Mouse (Mus musculus) intestine, postnatal 0 days (tissue): Measurements from ENCODE around the gene Pip4p1. TPM values are rescaled to one million over a fixed set of nuclear protein-coding genes. Genes with fewer than 3 reads are reported as not detected.
"Not testable (repeated sequence)": the region's sequence is repeated elsewhere in the genome, so short reads cannot be mapped to it uniquely, and the experiment has no call there.

ENCODE experiments used
- ATAC-seq: fragments of 200-750 bp; cut with Nextera tagmentation; 2 replicates; pipeline ENCODE4 v1.8.0; 2017; ENCODE audit warnings: mild to moderate bottlenecking, moderate TSS enrichment, moderate library complexity
- H3K27ac ChIP-seq: fragments of 300-500 bp; sonication (generic); 2 replicates; pipeline ENCODE4 v1.5.1; 2014; ENCODE audit warnings: mild to moderate bottlenecking, low read depth, low read length, moderate library complexity
- H3K27me3 ChIP-seq: fragments of 300-500 bp; sonication (generic); replicated peaks from 2 replicates; pipeline ENCODE4 v1.6.1; 2014; ENCODE audit warnings: low read length, mixed read lengths; ENCODE audit not compliant: control insufficient read depth, insufficient read depth
- H3K36me3 ChIP-seq: fragments of 300-500 bp; sonication (generic); 2 replicates; pipeline ENCODE4 v1.6.1; 2014; ENCODE audit warnings: mild to moderate bottlenecking, moderate library complexity; ENCODE audit not compliant: control insufficient read depth, insufficient read depth
- H3K4me1 ChIP-seq: fragments of 300-500 bp; sonication (generic); replicated peaks from 2 replicates; pipeline ENCODE4 v1.6.1; 2014; ENCODE audit warnings: antibody characterized with exemption, low read length, mixed read lengths; ENCODE audit not compliant: control insufficient read depth, insufficient read depth
- H3K4me2 ChIP-seq: fragments of 300-500 bp; sonication (generic); replicated peaks from 2 replicates; pipeline ENCODE4 v1.6.1; 2014; ENCODE audit warnings: low read depth, mild to moderate bottlenecking, moderate library complexity
- H3K4me3 ChIP-seq: fragments of 300-500 bp; sonication (generic); 2 replicates; pipeline ENCODE4 v1.5.1; 2014; ENCODE audit warnings: low read depth, low read length
- H3K9ac ChIP-seq: fragments of 300-500 bp; sonication (generic); 2 replicates; pipeline ENCODE4 v1.6.1; 2014; ENCODE audit warnings: mild to moderate bottlenecking, low read depth, low read length
- H3K9me3 ChIP-seq: fragments of 300-500 bp; sonication (generic); 2 replicates; pipeline ENCODE4 v1.6.1; 2016; ENCODE audit warnings: mixed run types; ENCODE audit not compliant: control insufficient read depth
- CTCF ChIP-seq: sonication (generic); IDR thresholded peaks from 2 replicates; pipeline ENCODE4 v1.5.1; 2016; ENCODE audit warnings: low read depth, mild to moderate bottlenecking, control low read depth, antibody characterized with exemption, moderate library complexity
- WGBS: fragments of 180-500 bp; shearing (Covaris S2); extraction: QIAGEN DNeasy Blood & Tissue Kit; methylation state at CpG from one replicate; pipeline ENCODE4 v1.1.7; 2014; 5-methylcytosine and 5-hydroxymethylcytosine counted together
- polyA plus RNA-seq: library from polyadenylated mRNA; unstranded; fragments of >200 nt; fragmentation: Nextera tagmentation; extraction: Ambion mirVana; gene quantifications from 2 replicates; pipeline ENCODE4 v1.2.1, GENCODE M21; 2015

The Pip4p1 gene
- polyA plus RNA-seq, 1 experiment from 2014 or later: 51.2 TPM

GRCm38 (mm10) chr14:50904828-50905129 lies 25.9 kb downstream of the Pip4p1 start:
- ATAC-seq: no peak
- TF ChIP-seq CTCF: no peak
- no peak overlapping the region for H3K27ac ChIP-seq
- H3K9me3 ChIP-seq: no peaks in the 10 kb centered on the region
- H3K4me2 ChIP-seq: no peak overlapping the region
- no peaks in the 10 kb centered on the region for H3K4me1 ChIP-seq
- H3K9ac ChIP-seq: no peak overlapping the region
- H3K36me3 ChIP-seq: no peaks in the 10 kb centered on the region
- no peaks in the 10 kb centered on the region for H3K27me3 ChIP-seq
- no peak overlapping the region for H3K4me3 ChIP-seq
- WGBS: 90% methylated on average over 4 of the region's 4 CpGs

- H3K9ac ChIP-seq: peak overlapping the region; percentile 45
- no peaks in the 10 kb centered on the region for H3K9me3 ChIP-seq
- ATAC-seq: peak; percentile 78
- no peaks in the 10 kb centered on the region for H3K4me1 ChIP-seq
- TF ChIP-seq CTCF: peak; percentile 80
- peak overlapping the region; percentile 86 for H3K4me2 ChIP-seq
- no peaks in the 10 kb centered on the region for H3K36me3 ChIP-seq
- peak overlapping the region; percentile 47 for H3K4me3 ChIP-seq
- no peaks in the 10 kb centered on the region for H3K27me3 ChIP-seq
- H3K27ac ChIP-seq: no peak overlapping the region
- 7% methylated on average over 26 of the region's 26 CpGs for WGBS
Measured at GRCm38 (mm10) chr14:50903973-50904827, 26.5 kb downstream of the Pip4p1 start.

- H3K4me1 ChIP-seq, H3K36me3 ChIP-seq, H3K27ac ChIP-seq, H3K9me3 ChIP-seq, H3K4me2 ChIP-seq, ATAC-seq, H3K27me3 ChIP-seq, H3K4me3 ChIP-seq, H3K9ac ChIP-seq: not testable (repeated sequence)
- WGBS: 90% methylated on average over 2 of the region's 2 CpGs
Measured at GRCm38 (mm10) chr14:50897992-50898391, 32.7 kb downstream of the Pip4p1 start.

- H3K9me3 ChIP-seq: no peaks in the 10 kb centered on the region
- H3K4me2 ChIP-seq: peak within 1 kb of the TSS; percentile 76
- no peaks in the 10 kb centered on the region for H3K27me3 ChIP-seq
- no peak for TF ChIP-seq CTCF
- ATAC-seq: no peak
- 67% methylated on average over 7 of the region's 7 CpGs for WGBS
- 0 out of 2 replicates have a peak within 1 kb of the TSS, but pooled peaks have one; percentile 34 for H3K9ac ChIP-seq
- H3K36me3 ChIP-seq: no peaks in the 10 kb centered on the region
- peak within 1 kb of the TSS; percentile 35 for H3K4me3 ChIP-seq
- H3K27ac ChIP-seq: no peak within 1 kb of the TSS
- no peaks in the 10 kb centered on the region; the same call in 1 of the 2 replicates for H3K4me1 ChIP-seq
Measured at GRCm38 (mm10) chr14:50897374-50897765, 33.3 kb downstream of the Pip4p1 start, which contains the start of gene Klhl33. Gene Klhl33 (minus strand): TSS chr14:50897507.

- H3K4me1 ChIP-seq: no peaks in the 10 kb centered on the region; the same call in 1 of the 2 replicates
- no peak for TF ChIP-seq CTCF
- H3K36me3 ChIP-seq: no peaks in the 10 kb centered on the region
- 25% methylated on average over 23 of the region's 23 CpGs for WGBS
- H3K9ac ChIP-seq: 0 out of 2 replicates have a peak overlapping the region, but pooled peaks have one; percentile 34
- no peaks in the 10 kb centered on the region for H3K9me3 ChIP-seq
- H3K4me3 ChIP-seq: peak overlapping the region; percentile 35
- H3K27ac ChIP-seq: no peak overlapping the region
- ATAC-seq: no peak
- H3K27me3 ChIP-seq: no peaks in the 10 kb centered on the region
- peak overlapping the region; percentile 76 for H3K4me2 ChIP-seq
Measured at GRCm38 (mm10) chr14:50896747-50897373, 33.8 kb downstream of the Pip4p1 start.

- Histone ChIP-seq H3K9ac (0 out of 2 replicates have a peak overlapping the region, but pooled peaks have one; percentile 34), H3K27ac (no peak overlapping the region), H3K27me3 (no peaks in the 10 kb centered on the region), H3K36me3 (no peaks in the 10 kb centered on the region), H3K4me2 (peak overlapping the region; percentile 76), H3K4me1 (no peaks in the 10 kb centered on the region; the same call in 1 of the 2 replicates), H3K4me3 (peak overlapping the region; percentile 35), H3K9me3 (no peaks in the 10 kb centered on the region)
- 12% methylated on average over 19 of the region's 19 CpGs for WGBS
- TF ChIP-seq CTCF: no peak
- ATAC-seq: peak; percentile 23; the same call in 1 of the 2 replicates
Measured at GRCm38 (mm10) chr14:50895985-50896746, 34.5 kb downstream of the Pip4p1 start.
